Mouse (Mus musculus) frontal cortex, adult 2 months (tissue): ENCODE data around the gene Mcm2. TPM values are rescaled to one million over a fixed set of nuclear protein-coding genes. Genes with fewer than 3 reads are reported as not detected.

Experiments used
- polyA plus RNA-seq: library from polyadenylated mRNA; depleted of rRNA; stranded (reverse); fragments of >200 nt; gene quantifications from 2 replicates; pipeline ENCODE4 v1.2.3, GENCODE M21; 2012; rRNA removed

Gene Mcm2
- polyA plus RNA-seq, 1 experiment, result 4.4 TPM

Other genes with a start within 250 kb of the Mcm2 start
- gene Mgll, start 174.4 kb downstream of the Mcm2 start, polyA plus RNA-seq, result 167 and 189 TPM in 2 replicates
- gene Abtb1, start 56.8 kb downstream of the Mcm2 start, polyA plus RNA-seq, result 75.4 and 82.3 TPM in 2 replicates
- gene Podxl2, start 23.7 kb downstream of the Mcm2 start, polyA plus RNA-seq, result 609 and 620 TPM in 2 replicates
- 92.8 and 93.3 TPM in 2 replicates for gene Tpra1, start 3.5 kb upstream of the Mcm2 start, polyA plus RNA-seq